Mouse (Mus musculus): ENCODE measurements at regions not wholly inside any gene's neighbourhood (a gene's known extent, or its start where the extent isn't known, plus 50 kb on each side); places are given as distances from the start of the nearest gene placed in this dataset.

GRCm38 (mm10) chr15:50053468-50053867 is 3831.2 kb upstream of the Gm7489 start:
- no peak for TF ChIP-seq CTCF (conservative IDR thresholded peaks at IDR 0.05 in 1 of 2, IDR thresholded peaks at IDR 0.05 in 1 of 2; ENCODE audit: low read depth in 2 of 2, low read length in 2 of 2)
- no peak for TF ChIP-seq MXI1 (IDR thresholded peaks at IDR 0.05; ENCODE audit: low read depth, low read length)
- no peak for TF ChIP-seq ZKSCAN1 (IDR thresholded peaks at IDR 0.05; ENCODE audit: borderline replicate concordance, low read depth, low read length)
- TF ChIP-seq POLR2A (IDR thresholded peaks at IDR 0.05; ENCODE audit: low read depth, low read length), result no peak
- no peak for TF ChIP-seq E2F4 (IDR thresholded peaks at IDR 0.05; ENCODE audit: insufficient replicate concordance, low read depth, low read length)
- no peak for TF ChIP-seq JUND (conservative IDR thresholded peaks at IDR 0.05; ENCODE audit: low read depth, low read length)
- TF ChIP-seq EP300 (IDR thresholded peaks at IDR 0.05; ENCODE audit: low read length), result no peak
- no peak for TF ChIP-seq USF1 (IDR thresholded peaks at IDR 0.05; ENCODE audit: low read depth, low read length)
- TF ChIP-seq MEF2A (IDR thresholded peaks at IDR 0.05; ENCODE audit: borderline replicate concordance, low read depth, low read length), result no peak
- no peak for TF ChIP-seq TBP (conservative IDR thresholded peaks at IDR 0.05; ENCODE audit: low read depth, low read length)
- TF ChIP-seq CHD1 (IDR thresholded peaks at IDR 0.05; ENCODE audit: low read depth, low read length), result no peak
